Mouse (Mus musculus) CD8-positive naive resting alpha-beta T cell, adult 2 months (primary cell): ENCODE results near the gene Tbx21.
A peak's percentile ranks its signal among the peaks of the same experiment; 100 is the strongest.

Experiments used
- DNase-seq, 2 experiments: peaks; one replicate each; pipeline ENCODE4 v3.0.0; 2022; ENCODE audit warnings: low read depth in 2 of 2, low spot score in 2 of 2

The Tbx21 gene

DNA sequence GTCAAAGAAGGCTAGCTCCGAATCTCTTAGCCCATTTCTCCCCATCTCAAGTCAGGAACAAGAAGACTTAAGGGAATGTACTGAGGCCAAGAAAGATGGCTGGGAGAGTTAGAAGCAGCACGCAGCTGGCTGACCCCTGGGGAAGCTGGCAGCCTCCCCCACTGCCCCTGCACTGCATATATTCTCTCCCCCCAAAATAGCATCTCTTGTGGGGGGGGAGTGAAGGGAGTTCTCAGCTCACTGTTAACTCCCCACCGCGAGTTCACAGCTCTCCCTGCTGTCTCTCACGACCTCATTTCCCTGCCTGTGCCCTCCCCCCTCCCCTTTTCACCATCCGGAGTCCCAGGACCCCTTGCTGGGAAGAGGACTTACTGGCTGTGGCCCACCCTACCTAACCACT lies 17.1 kb upstream of the Tbx21 start:
- DNase-seq = no peak

DNA sequence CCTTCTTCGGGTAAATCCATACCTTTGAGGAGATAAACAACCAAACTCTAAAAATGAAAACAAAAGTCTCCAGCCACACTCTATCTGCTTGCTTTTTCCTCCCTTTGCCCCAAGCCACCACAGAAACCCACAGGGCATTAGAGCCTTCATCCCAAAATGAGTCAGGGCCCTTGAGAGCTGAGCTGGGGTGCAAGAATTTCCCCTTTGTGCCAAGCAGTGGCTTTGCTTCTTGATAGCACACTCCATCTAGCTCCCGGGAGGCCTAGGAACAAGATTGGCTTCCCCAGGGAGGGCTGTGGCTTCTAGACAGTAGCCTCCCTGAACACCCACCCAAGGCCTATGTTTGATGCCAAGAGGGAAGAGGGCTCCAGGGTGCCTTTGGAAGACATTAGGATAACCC lies 16.6 kb upstream of the Tbx21 start:
- DNase-seq = no peak

DNA sequence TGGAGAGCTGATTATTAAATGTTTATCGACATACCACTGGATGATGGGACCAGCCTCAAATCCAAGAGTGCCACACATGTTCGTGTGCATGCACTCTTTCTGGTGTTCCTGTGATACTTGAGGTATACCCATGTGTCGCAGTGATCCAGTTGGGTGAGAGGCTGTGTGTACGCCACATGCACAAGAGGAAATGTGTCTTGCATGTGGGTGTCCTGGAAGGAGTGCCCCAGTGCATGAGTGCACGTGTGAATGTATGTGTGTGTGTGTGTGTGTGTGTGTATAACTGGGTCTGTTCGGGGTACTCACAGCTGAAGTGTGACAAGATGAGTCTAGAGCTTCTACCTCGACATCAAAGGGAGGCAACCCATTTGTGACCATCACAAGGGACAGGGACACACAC lies 15.2 kb upstream of the Tbx21 start:
- DNase-seq = no peak

DNA sequence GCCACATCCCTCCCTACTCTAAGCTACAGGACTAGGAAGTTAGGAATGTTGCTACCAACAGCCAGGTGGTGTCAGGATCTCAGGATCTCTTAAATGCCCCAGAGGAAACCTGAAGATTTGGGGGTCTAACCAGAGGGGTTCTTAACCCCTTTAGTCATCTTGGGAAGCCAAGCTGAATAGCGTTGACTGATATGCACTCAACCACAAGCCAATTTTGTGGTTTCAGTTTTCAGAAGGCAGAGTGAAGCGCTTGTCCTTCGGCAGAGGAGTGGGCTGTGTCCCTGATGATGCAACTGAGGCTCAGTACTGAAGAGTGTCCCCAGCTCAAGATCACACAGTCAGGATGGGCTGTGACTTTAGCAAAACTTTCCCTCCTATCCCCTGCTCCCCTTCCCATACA lies 13.8 kb upstream of the Tbx21 start:
- DNase-seq = no peak

DNA sequence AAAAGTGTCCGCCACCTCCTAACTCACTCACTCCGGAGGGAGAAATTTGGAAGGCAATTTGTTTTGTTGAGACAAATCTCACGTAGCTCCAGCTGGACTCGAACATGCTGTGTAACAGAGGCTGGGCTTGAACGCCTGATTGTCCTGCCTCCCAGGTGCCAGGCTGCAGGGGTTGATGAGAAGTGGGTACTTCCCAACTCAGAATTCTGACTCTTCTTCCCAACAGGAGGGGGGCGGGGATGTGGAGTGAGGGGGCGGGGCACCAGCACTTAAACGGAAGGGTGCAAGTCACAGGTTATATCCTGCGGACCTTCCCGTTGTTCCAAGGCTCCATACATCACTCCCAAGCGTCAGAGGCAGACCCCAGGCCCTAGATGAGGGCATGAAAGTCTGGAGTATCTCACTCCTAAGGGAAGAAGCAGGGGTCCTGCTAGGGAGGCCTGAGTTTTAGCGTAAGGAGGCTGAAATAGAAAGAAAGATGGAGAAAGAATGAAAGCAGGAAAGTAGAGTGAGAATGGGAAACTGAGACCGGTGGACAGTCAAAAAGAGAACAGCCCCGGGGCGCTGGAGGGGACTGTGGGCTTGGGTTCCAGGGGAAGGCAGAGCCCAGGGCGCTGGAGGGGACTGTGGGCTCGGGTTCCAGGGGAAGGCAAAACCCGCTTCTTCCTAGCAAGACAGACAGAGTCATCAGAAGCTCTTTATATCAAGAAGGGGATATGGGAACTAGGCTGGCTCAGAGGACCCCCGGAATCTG lies 12.5 kb upstream of the Tbx21 start:
- DNase-seq = no peak

DNA sequence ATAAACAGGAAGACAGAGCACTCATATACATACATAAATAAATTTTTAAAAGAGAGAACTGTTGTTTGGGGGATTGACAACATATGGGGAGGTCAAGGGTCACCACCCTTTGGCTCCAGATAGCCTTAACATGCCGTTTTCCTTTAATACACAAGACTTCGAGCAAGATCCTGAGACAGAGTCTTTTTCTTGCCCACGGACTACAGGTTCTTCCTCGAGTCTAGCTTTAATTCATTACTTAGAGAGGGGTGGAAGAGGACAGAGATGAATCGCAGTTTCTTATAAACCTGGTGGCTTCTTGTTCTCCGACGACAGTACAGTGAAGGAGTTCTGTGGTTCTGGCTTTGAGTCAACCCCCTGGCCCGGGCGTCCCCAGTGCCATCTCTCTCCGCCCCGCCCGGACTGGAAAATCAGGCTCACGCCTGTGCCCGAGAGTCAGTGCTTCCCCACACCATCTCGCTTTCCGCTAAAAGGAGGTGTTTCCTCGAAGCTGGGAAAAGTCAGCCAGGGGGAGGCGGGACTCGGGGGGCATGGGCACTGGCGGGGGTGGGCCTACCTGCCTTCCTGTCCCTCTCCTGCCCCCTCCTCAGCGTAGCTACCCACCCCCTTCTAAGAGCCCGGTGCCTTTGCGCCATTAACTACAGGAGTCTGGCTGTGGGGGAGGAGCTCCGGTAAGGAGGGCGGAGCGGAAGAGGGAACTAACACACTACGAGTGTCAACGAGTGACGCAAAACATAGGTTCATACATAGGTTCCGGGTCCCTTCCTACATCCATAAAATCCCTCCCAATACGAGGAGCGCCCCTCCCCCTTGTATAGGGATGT lies 11.7 kb upstream of the Tbx21 start:
- peak; percentile 52 to 66 for DNase-seq

DNA sequence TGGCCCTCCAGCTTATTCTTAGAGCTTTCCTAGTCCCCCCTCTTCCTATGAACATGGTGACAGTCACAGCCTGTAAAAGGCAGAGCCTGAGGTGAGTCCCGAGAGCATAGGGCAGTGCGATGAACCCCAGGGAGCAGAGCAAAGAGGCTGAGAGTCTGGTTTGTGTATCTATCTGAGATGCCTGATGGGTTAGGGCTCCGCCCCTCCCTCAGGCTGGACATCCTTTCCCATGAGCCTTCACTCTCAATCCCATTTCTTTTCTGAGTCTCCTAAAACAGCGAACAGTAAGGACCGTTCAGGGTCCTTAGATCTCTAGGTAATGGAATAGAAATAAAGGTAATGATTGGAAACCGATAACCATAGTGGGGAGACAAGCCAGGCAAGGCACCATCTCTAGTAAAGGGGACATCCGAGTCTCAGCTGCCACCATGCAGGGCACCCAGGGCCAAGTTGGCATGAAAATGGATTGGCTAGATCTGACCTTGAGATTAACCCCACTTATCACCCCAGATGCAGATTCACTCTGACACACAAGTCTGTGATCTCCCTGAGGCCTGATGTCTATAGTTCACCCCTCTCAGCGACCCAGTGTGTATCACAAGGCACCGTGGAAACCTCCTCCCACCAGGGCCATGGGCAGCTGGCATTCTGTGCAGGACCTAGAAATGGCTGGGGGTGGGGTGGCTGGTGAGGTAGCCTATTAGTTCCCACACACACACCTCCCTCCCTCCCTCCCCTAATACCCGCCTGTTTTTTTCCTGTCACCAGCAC lies 9.3 kb upstream of the Tbx21 start:
- no peak for DNase-seq

DNA sequence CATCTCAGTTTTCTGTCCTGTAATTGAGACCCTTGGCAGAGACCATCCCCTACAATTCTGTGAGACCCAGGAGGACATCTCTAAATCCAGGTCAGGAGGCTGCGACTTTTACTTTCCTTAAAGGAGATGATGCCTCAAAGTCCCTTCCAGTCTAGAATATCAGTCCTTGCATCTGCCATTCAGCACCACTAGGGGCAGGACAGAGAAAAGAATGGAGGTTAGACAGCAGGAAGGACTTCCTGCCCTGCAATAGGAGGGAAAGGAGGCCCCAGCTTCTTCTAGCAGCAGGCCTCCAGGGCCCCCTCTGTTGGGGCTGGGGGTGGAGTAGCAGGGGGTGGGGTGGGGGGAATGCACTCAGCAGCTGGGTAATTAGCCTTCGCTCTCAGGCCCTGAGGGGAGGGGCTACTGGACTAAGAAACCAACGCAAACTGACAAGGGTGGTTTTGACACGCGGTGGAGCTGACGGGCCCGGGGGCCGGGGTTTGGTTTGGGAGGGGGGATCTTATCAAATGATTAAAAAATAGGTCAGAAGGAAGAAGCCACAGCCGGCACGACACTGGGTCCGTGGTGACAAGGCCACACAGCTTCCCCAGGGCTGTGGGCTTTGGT lies 8.3 kb upstream of the Tbx21 start:
- DNase-seq = no peak

DNA sequence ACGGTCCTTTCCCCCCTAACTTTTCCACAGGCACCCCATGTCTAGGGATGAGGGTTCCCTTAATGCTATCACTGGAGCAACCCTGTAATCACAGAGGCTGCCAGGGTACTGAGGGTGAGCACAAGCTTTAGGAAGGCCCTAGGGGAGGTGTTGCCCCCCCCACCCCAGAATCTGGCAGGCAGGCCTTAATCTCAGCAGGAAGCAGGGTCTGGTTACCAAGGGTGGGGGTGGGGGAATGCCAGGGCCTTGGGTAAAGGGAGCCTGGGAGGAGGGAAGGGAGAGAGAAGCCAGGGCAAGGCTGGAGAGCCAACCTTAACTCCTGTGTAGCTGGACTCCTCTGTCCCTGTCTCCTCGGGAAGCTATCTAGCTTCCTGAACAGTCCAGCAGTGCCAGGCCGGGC lies 5.5 kb upstream of the Tbx21 start:
- DNase-seq = no peak

DNA sequence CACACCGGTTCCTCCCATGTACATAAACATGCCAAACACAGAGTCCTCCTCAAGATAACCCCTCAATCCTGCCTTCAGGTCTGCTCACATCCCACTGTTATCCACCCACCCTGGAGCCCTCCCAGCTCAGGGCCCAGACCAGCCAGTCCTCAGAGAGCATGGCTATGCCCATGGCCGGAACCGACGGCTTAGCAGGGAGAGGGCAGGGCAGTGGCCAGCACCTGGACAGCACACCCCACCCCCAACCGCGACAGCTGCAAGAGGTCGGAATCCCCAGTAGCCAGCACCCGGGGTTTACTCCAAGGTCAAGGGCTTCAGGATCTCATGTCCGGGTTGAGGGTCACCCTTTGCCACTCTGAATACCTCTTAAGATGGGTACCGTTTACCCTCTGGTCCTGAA lies 5.1 kb upstream of the Tbx21 start:
- DNase-seq = no peak

DNA sequence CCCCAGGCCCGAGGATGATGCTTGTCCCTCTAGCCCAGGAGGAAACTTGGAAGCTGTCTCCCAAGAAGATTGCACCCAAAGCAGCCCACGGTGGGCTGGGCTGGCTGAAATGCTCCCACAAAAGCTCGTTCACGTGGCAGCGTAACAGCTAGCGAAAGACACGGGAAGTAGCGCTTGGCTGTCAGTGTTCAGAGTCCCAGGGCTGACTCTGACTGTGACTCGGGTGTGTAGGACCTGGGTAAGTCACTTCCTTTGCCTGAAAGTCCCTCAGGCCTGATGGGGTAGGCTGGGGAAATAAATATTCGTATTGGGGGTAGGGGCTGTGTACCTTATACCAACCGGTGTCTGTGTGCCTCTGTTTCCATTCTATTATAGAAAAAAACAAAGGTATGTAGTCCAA lies 666 bp upstream of the Tbx21 start:
- peak in 1 of 2 experiments; percentile 23 for DNase-seq

DNA sequence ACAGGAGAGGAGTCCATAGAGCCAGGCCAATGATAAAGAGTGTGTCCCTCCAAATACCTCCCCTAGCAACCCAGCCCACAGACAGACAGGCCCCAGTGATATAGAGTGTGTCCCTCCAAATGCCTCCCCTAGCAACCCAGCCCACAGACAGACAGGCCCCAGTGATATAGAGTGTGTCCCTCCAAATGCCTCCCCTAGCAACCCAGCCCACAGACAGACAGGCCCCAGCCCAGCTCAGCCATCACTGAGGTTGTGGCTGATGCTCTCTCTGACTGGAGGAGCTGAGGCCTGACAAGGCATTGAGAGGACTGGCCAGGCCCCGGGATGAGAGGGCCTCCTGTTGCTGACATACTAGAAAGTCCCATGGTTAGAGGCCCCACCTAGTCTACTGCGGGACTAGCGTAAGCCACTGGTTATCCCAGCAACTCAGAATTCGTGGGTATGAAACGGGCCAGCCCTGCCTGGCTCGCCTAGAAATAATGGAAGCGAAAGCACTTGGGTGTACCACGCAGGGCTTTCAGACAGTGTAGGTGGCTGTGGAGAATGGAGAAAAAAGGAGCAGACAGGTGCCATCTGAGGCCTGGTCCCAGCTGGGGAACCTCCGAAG lies 2.5 kb downstream of the Tbx21 start:
- no peak for DNase-seq

DNA sequence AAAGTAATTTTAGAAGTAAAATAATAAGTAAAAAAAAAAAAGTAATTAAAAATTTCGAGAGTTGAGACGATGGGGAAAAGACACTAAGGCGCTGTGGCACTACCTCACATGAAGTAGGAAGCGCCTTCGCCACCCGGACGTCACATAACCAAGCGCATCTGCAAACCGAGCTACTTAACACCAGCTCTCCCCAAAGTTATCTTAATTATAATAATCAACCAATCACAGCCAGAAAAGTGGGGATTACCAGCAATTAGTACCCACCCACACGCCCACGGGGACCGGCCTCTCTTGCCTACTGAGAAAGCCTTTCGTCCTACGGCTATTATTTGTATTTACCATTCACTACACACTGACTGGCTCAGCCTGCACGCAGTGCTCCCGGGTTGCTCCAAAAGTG lies 6.2 kb downstream of the Tbx21 start:
- no peak for DNase-seq

DNA sequence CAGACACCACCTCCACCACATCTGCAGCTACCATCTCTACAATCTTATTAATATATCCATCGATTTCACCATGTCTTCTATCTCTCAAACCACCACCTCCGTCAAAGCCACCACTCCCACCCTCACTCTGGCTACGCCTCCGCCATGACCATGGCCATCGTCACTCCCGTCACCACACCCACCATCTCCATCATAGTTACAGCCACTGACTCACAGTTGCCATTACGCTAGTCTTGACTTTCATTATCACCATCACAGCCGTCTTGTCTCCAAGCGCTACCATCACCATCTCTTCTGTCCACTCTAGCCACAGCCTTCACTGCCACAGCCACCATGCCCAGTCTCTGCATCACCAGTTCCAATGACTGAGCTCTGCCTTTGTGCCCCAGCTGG lies 11.0 kb downstream of the Tbx21 start:
- DNase-seq = no peak

DNA sequence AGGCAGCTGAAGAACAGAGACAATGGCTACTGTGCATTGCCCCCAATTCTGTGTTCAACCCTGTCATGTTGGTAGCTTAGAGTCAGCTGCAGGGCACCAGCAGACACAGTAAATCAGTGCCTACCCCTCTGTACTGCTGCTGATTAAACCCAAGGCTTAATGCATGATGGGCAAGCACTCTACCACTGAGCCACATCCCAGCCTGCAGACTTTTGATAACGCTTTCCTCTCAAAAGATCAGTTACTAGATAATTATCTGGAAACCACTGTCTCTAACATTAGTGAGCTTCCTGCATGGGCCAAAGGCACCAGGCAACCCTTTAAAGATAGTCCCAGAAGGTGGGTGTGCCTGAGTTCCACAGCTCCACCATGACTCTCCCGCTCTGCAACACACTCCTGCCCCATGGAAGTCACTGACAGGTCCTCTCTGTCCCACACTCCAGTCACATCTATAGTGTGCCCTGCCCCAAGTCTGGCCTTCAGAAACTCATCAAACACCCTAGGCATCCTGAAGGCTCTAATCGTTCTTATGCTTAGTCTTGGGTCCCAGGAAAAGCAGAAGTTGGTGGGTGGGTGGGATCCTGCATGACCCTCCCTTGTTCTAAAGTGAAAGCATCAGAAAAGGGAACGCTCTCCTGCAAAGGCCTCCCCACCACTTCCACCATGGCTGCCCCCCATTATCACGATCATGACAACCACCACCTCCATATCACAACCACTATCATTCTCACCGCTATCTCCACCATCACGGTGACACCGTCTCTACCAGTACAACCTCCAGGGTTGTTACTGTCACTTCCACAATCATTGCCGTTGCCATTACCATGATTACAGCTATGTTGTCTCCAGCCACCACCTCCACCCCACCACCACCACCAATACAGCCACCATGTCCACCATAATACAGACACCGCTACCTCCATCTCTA lies 11.7 kb downstream of the Tbx21 start:
- no peak for DNase-seq

DNA sequence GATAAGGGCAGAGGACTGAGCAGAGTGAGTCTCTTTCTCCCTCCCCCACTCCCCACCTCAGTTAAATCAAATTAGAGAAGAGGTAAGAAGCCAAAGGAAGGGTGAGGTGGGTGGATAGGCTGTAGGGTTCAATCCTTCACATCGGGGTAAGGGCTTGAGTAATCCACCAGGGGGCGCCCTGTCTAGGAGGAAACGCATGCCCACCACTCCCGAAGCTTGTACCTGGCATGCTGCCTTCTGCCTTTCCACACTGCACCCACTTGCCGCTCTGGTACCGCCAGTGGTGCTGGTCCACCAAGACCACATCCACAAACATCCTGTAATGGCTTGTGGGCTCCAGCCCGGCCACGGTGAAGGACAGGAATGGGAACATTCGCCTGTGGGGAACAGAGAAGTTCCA lies 13.4 kb downstream of the Tbx21 start:
- DNase-seq = peak; percentile 78 to 80

DNA sequence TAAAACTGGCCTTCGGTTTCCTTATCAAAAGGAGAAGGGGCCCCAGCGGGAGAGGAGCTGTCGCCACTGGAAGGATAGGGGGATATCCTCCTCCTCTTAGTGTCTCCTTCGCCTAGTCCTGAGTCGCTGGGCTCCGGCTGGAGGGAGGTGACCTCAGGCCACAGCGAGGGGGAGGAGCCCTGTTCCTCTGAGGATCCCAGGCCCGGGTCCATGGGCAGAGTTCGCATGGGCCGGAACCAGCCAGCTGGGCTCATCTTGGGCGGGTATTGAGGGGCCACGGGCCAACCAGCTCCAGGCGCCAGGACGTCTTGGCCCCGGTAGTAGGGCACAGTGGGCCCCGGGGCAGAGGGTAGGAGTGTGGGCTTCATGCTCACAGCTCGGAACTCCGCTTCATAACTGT lies 16.3 kb downstream of the Tbx21 start:
- DNase-seq = no peak

DNA sequence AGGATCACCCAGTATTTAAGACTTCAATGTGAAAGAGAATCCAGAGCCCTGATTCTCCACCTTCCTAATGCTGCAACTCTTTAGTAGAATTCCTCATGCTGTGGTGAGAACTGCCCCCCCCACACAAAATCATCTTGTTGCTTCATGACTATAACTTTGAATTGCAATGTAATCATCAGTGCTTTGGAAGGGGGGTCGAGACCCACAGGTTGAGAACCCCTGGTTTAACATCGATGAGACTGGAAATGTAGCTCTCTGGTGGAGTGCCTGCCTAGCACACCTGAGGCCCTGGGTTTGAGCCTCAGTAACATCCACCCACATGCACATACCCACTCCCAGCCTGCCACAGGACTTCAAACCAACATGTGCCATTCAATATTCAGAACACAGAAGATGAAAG lies 20.5 kb downstream of the Tbx21 start:
- DNase-seq = no peak

DNA sequence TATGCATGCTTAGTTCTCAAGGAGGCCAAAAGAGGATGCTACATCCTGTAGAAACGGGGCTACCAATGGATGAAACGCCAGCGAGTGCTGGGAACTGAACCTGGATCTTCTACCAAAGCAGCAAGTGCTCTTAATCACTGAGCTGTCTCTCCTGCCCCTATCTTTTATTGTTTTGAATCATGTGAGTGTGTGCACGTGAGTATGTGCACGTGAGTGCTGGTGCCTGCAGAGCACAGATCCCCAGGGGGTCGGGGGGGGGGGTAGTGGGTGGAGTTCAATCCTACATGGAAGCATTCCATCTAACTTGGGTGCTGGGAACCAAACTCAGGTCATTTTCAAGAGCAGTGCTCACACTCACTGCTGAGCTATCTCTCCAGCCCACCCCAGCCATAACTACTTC lies 28.8 kb downstream of the Tbx21 start:
- DNase-seq = no peak
